Mouse (Mus musculus): ENCODE measurements around the gene 4930432K21Rik. TPM values are rescaled to one million over a fixed set of nuclear protein-coding genes. Genes with fewer than 3 reads are reported as not detected.

4930432K21Rik gene
- total RNA-seq, 2 experiments from 2014 or later: 0.33 to 0.37 TPM

GRCm38 (mm10) chr8:84144636-84145245 is 3.1 kb upstream of the 4930432K21Rik start:
- intact Hi-C loops (cut with DNase I): no loop called here
- no peak for DNase-seq

GRCm38 (mm10) chr8:84147324-84147766 is 480 bp upstream of the 4930432K21Rik start:
- intact Hi-C loops (cut with DNase I): no loop called here
- DNase-seq: no peak

- DNase-seq: peak in 1 of 2 experiments; percentile 16
- intact Hi-C loops (cut with DNase I): no loop called here
These were observed 666 bp downstream of the 4930432K21Rik start for GRCm38 (mm10) chr8:84148531-84148850.

- intact Hi-C loops (cut with DNase I): no loop called here
- DNase-seq: no peak
These were observed 1.4 kb downstream of the 4930432K21Rik start for GRCm38 (mm10) chr8:84149181-84149580.

GRCm38 (mm10) chr8:84157620-84158019 is 9.8 kb downstream of the 4930432K21Rik start:
- DNase-seq: no peak
- intact Hi-C loops (cut with DNase I): no loop called here

- intact Hi-C loops (cut with DNase I): no loop called here
- DNase-seq: no peak
These were observed 19.9 kb downstream of the 4930432K21Rik start for GRCm38 (mm10) chr8:84167696-84168095.

- intact Hi-C loops (cut with DNase I): no loop called here
- DNase-seq: no peak
These were observed 22.3 kb downstream of the 4930432K21Rik start for GRCm38 (mm10) chr8:84170096-84170495.

GRCm38 (mm10) chr8:84173861-84174260 is 26.0 kb downstream of the 4930432K21Rik start:
- peak in 1 of 2 experiments; percentile 20 for DNase-seq
- intact Hi-C loops (cut with DNase I): no loop called here

GRCm38 (mm10) chr8:84176560-84176959 is 28.7 kb downstream of the 4930432K21Rik start:
- DNase-seq: no peak
- intact Hi-C loops (cut with DNase I): no loop called here

GRCm38 (mm10) chr8:84177405-84177804 is 29.6 kb downstream of the 4930432K21Rik start:
- intact Hi-C loops (cut with DNase I): no loop called here
- DNase-seq: no peak

- intact Hi-C loops (cut with DNase I): no loop called here
- no peak for DNase-seq
These were observed 30.8 kb downstream of the 4930432K21Rik start for GRCm38 (mm10) chr8:84178592-84178991.

GRCm38 (mm10) chr8:84179946-84180345 is 32.1 kb downstream of the 4930432K21Rik start:
- DNase-seq: no peak
- intact Hi-C loops (cut with DNase I): no loop called here

GRCm38 (mm10) chr8:84180530-84181190 is 32.8 kb downstream of the 4930432K21Rik start:
- intact Hi-C loops (cut with DNase I): no loop called here
- DNase-seq: peak; percentile 59 to 63

GRCm38 (mm10) chr8:84182833-84183232 is 35.0 kb downstream of the 4930432K21Rik start:
- intact Hi-C loops (cut with DNase I): no loop called here
- no peak for DNase-seq

- intact Hi-C loops (cut with DNase I): no loop called here
- peak; percentile 55 to 61 for DNase-seq
These were observed 35.6 kb downstream of the 4930432K21Rik start for GRCm38 (mm10) chr8:84183261-84184084.

GRCm38 (mm10) chr8:84184085-84185043 is 36.5 kb downstream of the 4930432K21Rik start:
- intact Hi-C loops (cut with DNase I): no loop called here
- no peak for DNase-seq

- no peak for DNase-seq
- intact Hi-C loops (cut with DNase I): no loop called here
These were observed 37.3 kb downstream of the 4930432K21Rik start, which contains the start of gene Nanos3 for GRCm38 (mm10) chr8:84185117-84185516. Nanos3 (minus strand) TSS chr8:84185217.

GRCm38 (mm10) chr8:84186547-84186946 is 38.7 kb downstream of the 4930432K21Rik start:
- peak; percentile 78 to 84 for DNase-seq
- intact Hi-C loops (cut with DNase I): loop anchor here (1.0 to 2.0 kb wide), 3 partner anchors 25 to 170 kb away; no protein-coding TSS in a partner anchor

GRCm38 (mm10) chr8:84187065-84187755 is 39.4 kb downstream of the 4930432K21Rik start:
- intact Hi-C loops (cut with DNase I): loop anchor here (1.0 to 2.0 kb wide), 3 partner anchors 98 to 170 kb away; no protein-coding TSS in a partner anchor
- peak; percentile 71 to 75 for DNase-seq

All from heart, postnatal 14 days (tissue).